Mouse (Mus musculus): ENCODE measurements around the gene Zfp212. TPM values are rescaled to one million over a fixed set of nuclear protein-coding genes. Genes with fewer than 3 reads are reported as not detected.
A peak's percentile ranks its signal among the peaks of the same experiment; 100 is the strongest.

Gene Zfp212
- 11.1 and 11.4 TPM in 2 replicates for total RNA-seq (2014; fragmentation: Nextera tagmentation)
- 7.6 and 8.2 TPM in 2 replicates for total RNA-seq (2017)
- polyA plus RNA-seq (2012): 14.0 and 16.5 TPM in 2 replicates

DNA sequence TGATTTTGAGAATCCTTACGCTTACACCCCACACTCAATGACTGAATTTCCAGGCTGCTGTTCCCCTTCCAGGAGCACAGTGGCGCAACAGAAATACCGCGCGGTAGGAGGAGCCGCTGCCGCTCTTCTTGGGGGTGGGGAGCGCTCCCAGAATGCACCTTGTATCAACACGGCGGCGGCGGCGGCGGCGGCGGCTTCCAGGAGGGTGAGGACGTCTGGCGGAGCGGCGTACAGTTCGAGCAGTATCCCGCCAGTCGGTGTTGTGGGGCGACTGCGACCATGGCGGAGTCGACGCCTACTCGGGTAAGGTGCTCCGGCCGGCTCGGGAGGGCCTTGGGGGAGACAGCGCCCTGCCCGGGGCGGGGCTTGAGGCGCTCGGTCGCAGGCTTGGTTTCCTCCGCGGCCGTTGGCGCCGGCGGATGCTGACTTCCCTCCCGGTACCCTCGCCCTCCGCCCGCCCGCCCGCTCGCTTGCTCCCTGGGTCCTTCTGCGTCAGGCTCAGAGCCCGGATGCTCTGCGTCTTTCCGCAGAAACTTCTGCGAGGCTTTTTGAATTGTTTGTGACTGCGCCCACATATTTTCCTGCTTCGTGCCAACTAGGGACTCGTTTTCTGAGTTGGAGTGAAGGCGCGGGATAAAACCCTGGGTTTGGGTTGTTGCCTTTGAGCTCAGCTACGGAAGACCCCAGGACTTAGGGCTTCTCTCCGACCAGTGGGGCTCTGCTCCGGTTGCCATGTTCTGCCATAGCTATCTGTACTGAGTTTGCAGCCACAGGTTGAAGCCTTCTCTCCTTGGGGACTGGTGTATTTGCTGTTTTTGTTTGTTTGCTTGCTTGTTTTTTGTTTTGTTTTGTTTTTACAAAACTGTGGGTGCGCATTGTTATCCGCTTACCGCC, at the start of gene Zfp212:
Gene Zfp212 (plus strand): TSS at position 30 of the 894 bp plus-strand sequence.
- Histone ChIP-seq H3K36me3 (replicated peaks) (peaks cover 16% of the 10 kb centered on the region), H3K27me3 (ENCODE audit: insufficient read depth, low read length) (no peaks in the 10 kb centered on the region), H3K4me3 (ENCODE audit: low read depth, low read length) (peak within 1 kb of the TSS; percentile 87), H3K9me3 (replicated peaks) (no peaks in the 10 kb centered on the region), H3K4me1 (ENCODE audit: insufficient read depth, low read depth, low read length) (peaks cover 38% of the 10 kb centered on the region)
- peak; percentile 84 for DNase-seq (ENCODE audit: low spot score)
- TF ChIP-seq TAL1 (conservative IDR thresholded peaks at IDR 0.05; ENCODE audit: low read depth, low read length): no peak
- no peak for TF ChIP-seq GATA1 (IDR thresholded peaks at IDR 0.05; ENCODE audit: borderline replicate concordance, low read length)
- peak; percentile 77 for ATAC-seq (ENCODE audit: extremely low read depth, insufficient number of reproducible peaks, low FRiP score, poor library complexity, severe bottlenecking)

DNA sequence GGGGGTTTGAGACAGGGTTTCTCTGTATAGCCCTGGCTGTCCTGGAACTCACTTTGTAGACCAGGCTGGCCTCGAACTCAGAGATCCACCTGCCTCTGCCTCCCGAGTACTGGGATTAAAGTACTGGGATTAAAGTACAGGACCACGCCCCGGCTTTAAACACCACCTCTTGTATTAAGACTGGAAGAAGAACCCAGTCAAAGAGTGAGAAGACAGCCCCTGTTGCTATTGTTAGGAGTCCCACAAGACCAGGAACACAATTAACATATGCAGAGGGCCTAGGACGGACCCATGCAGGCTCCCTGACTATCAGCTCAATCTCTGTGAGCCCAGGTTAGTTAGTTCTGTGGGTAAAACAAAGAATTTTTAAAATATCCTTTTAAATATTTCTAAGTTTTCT, 48.0 kb upstream of the Zfp212 start:
- DNase-seq (ENCODE audit: low spot score) (no peak), ATAC-seq (ENCODE audit: extremely low read depth, insufficient number of reproducible peaks, low FRiP score, poor library complexity, severe bottlenecking) (no peak)
- H3K4me1 ChIP-seq (ENCODE audit: insufficient read depth, low read depth, low read length): peaks cover 2% of the 10 kb centered on the region; the same call in 1 of the 2 replicates
- H3K36me3 ChIP-seq (replicated peaks): peaks cover 26% of the 10 kb centered on the region
- H3K9me3 ChIP-seq (replicated peaks): no peaks in the 10 kb centered on the region
- TF ChIP-seq POLR2AphosphoS5 (IDR thresholded peaks at IDR 0.05; ENCODE audit: insufficient replicate concordance, low read depth, low read length): no peak
- no peak for TF ChIP-seq CTCF (IDR thresholded peaks at IDR 0.05; ENCODE audit: low read depth, low read length)
- TF ChIP-seq GATA2 (IDR thresholded peaks at IDR 0.05; ENCODE audit: borderline replicate concordance, low read depth, low read length): no peak
- TF ChIP-seq TAL1 (conservative IDR thresholded peaks at IDR 0.05; ENCODE audit: low read depth, low read length): no peak
- no peak for TF ChIP-seq GATA1 (IDR thresholded peaks at IDR 0.05; ENCODE audit: borderline replicate concordance, low read length)
- H3K27me3 ChIP-seq (ENCODE audit: insufficient read depth, low read length): no peaks in the 10 kb centered on the region
- H3K4me3 ChIP-seq (ENCODE audit: low read depth, low read length): no peak overlapping the region

DNA sequence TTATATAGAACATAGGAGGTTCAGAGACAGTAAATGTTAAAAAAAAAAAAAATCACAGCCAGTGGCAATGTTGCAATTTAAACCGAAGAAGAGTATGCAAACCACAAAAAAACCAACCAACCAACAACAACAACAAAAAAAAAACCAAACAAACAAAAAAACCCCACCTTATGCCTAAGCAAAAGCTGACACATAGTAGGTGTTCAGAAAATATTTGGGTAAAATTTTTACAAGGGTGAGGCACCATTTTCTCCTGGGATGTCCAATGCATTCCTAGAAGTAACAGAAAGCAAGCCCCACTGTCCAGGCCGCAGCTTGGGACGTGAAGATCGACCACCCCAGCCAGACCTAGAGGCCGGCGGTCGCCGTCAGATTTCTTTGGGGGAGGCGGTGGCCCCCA, 43.2 kb upstream of the Zfp212 start, which contains the start of gene Zfp282:
Gene Zfp282 (plus strand): TSS at position 147 of the 400 bp plus-strand sequence.
- Histone ChIP-seq H3K36me3 (replicated peaks) (peaks cover 29% of the 10 kb centered on the region), H3K4me3 (ENCODE audit: low read depth, low read length) (peak within 1 kb of the TSS; percentile 86), H3K9me3 (replicated peaks) (no peaks in the 10 kb centered on the region), H3K4me1 (ENCODE audit: insufficient read depth, low read depth, low read length) (peaks cover 23% of the 10 kb centered on the region), H3K27me3 (ENCODE audit: insufficient read depth, low read length) (no peaks in the 10 kb centered on the region)
- no peak for DNase-seq (ENCODE audit: low spot score)
- TF ChIP-seq POLR2AphosphoS5 (IDR thresholded peaks at IDR 0.05; ENCODE audit: insufficient replicate concordance, low read depth, low read length) (no peak), GATA1 (IDR thresholded peaks at IDR 0.05; ENCODE audit: borderline replicate concordance, low read length) (no peak), CTCF (IDR thresholded peaks at IDR 0.05; ENCODE audit: low read depth, low read length) (no peak), GATA2 (IDR thresholded peaks at IDR 0.05; ENCODE audit: borderline replicate concordance, low read depth, low read length) (no peak), TAL1 (conservative IDR thresholded peaks at IDR 0.05; ENCODE audit: low read depth, low read length) (no peak)
- no peak for ATAC-seq (ENCODE audit: extremely low read depth, insufficient number of reproducible peaks, low FRiP score, poor library complexity, severe bottlenecking)

DNA sequence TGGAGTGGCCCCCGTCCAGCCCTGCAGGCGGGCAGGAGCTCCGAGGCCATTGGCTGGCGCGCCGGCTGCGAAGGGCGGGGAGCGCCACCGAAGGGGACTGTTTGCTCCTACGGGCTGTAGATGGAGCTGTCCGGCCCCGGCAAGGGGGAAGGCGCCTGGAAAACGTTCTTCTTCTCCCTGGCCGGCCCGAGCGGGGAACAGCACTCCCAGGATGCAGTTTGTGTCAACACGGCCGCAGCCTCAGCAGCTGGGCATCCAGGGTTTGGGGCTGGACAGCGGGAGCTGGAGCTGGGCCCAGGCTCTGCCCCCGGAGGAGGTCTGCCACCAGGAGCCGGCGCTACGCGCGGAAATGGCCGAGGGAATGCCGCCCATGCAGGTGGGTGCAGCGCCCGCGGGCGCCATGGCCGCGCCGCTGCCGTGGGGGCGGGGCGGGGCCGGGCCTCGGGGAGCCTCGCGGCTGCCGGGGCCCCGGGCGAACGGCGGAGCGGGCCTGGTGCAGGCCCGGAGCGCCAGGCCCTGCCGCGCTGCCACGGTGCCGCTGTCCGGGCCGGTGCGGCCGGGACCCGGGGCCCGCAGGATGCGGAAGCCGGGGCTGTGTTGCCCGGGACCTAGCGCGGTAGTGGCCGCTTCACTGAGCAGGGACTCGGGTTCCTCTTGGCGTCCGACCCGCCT, 42.7 kb upstream of the Zfp212 start:
- Histone ChIP-seq H3K36me3 (replicated peaks) (peaks cover 35% of the 10 kb centered on the region), H3K9me3 (replicated peaks) (no peaks in the 10 kb centered on the region), H3K4me1 (ENCODE audit: insufficient read depth, low read depth, low read length) (peaks cover 27% of the 10 kb centered on the region), H3K27me3 (ENCODE audit: insufficient read depth, low read length) (no peaks in the 10 kb centered on the region), H3K4me3 (ENCODE audit: low read depth, low read length) (peak overlapping the region; percentile 86)
- peak; percentile 79 for ATAC-seq (ENCODE audit: extremely low read depth, insufficient number of reproducible peaks, low FRiP score, poor library complexity, severe bottlenecking)
- peak; percentile 95 for DNase-seq (ENCODE audit: low spot score)
- TF ChIP-seq TAL1 (conservative IDR thresholded peaks at IDR 0.05; ENCODE audit: low read depth, low read length): no peak
- no peak for TF ChIP-seq GATA1 (IDR thresholded peaks at IDR 0.05; ENCODE audit: borderline replicate concordance, low read length)
- TF ChIP-seq POLR2AphosphoS5 (IDR thresholded peaks at IDR 0.05; ENCODE audit: insufficient replicate concordance, low read depth, low read length): no peak
- TF ChIP-seq CTCF (IDR thresholded peaks at IDR 0.05; ENCODE audit: low read depth, low read length): no peak
- no peak for TF ChIP-seq GATA2 (IDR thresholded peaks at IDR 0.05; ENCODE audit: borderline replicate concordance, low read depth, low read length)

DNA sequence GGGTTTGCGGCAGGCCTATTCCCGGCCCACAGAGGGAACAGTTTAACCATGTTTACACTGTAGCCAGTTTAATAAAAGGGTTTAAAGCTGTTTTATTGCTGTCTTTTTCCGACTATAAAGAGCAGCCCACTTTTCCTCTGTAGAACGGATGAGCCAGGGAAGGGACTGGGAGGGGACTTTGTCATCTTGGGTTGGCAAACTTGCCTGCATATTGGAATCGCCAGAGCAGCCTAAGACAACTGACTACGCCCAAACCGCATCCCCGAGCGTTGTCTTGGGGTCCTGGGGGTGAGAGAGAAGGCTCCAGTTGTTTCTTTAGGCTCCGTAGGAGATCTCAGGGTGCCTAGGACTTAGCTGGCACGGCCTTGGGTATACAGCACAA, 42.2 kb upstream of the Zfp212 start:
- Histone ChIP-seq H3K4me1 (ENCODE audit: insufficient read depth, low read depth, low read length) (peaks cover 29% of the 10 kb centered on the region), H3K9me3 (replicated peaks) (no peaks in the 10 kb centered on the region), H3K36me3 (replicated peaks) (peaks cover 40% of the 10 kb centered on the region), H3K4me3 (ENCODE audit: low read depth, low read length) (peak overlapping the region; percentile 86), H3K27me3 (ENCODE audit: insufficient read depth, low read length) (no peaks in the 10 kb centered on the region)
- TF ChIP-seq CTCF (IDR thresholded peaks at IDR 0.05; ENCODE audit: low read depth, low read length): no peak
- no peak for TF ChIP-seq GATA1 (IDR thresholded peaks at IDR 0.05; ENCODE audit: borderline replicate concordance, low read length)
- no peak for TF ChIP-seq POLR2AphosphoS5 (IDR thresholded peaks at IDR 0.05; ENCODE audit: insufficient replicate concordance, low read depth, low read length)
- TF ChIP-seq GATA2 (IDR thresholded peaks at IDR 0.05; ENCODE audit: borderline replicate concordance, low read depth, low read length): no peak
- no peak for TF ChIP-seq TAL1 (conservative IDR thresholded peaks at IDR 0.05; ENCODE audit: low read depth, low read length)
- DNase-seq (ENCODE audit: low spot score) (peak; percentile 34), ATAC-seq (ENCODE audit: extremely low read depth, insufficient number of reproducible peaks, low FRiP score, poor library complexity, severe bottlenecking) (no peak)

DNA sequence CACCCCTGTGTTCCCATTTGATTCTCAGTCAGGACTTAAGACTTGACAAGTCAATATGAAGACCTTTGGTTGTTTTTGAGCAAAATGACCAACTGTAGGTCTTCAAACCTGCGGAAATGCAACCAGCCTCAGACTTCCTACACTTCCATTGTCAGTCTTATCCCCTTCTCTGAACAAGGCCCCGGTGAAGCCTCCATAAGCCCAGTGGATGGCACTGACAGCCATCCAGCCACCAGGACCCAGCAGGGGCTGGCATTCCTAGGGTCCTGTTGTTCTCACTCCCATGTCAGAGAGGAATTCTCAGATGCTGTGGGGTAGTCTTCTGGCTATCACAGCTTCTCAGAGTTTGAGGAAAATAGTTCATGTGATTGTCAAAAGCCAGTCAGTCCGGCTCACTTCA, 41.7 kb upstream of the Zfp212 start:
- no peaks in the 10 kb centered on the region for H3K27me3 ChIP-seq (ENCODE audit: insufficient read depth, low read length)
- peaks cover 29% of the 10 kb centered on the region for H3K4me1 ChIP-seq (ENCODE audit: insufficient read depth, low read depth, low read length)
- peak; percentile 3 for DNase-seq (ENCODE audit: low spot score)
- TF ChIP-seq GATA1 (IDR thresholded peaks at IDR 0.05; ENCODE audit: borderline replicate concordance, low read length): no peak
- no peak for TF ChIP-seq CTCF (IDR thresholded peaks at IDR 0.05; ENCODE audit: low read depth, low read length)
- TF ChIP-seq POLR2AphosphoS5 (IDR thresholded peaks at IDR 0.05; ENCODE audit: insufficient replicate concordance, low read depth, low read length): no peak
- ATAC-seq (ENCODE audit: extremely low read depth, insufficient number of reproducible peaks, low FRiP score, poor library complexity, severe bottlenecking): no peak
- peaks cover 45% of the 10 kb centered on the region for H3K36me3 ChIP-seq (replicated peaks)
- H3K4me3 ChIP-seq (ENCODE audit: low read depth, low read length): peak overlapping the region; percentile 86
- no peaks in the 10 kb centered on the region for H3K9me3 ChIP-seq (replicated peaks)

Data from G1E (cell line).